Mouse (Mus musculus): ENCODE results near the gene Anks1. TPM values are rescaled to one million over a fixed set of nuclear protein-coding genes. Genes with fewer than 3 reads are reported as not detected.
"Not testable (repeated sequence)": the region's sequence is repeated elsewhere in the genome, so short reads cannot be mapped to it uniquely, and the experiment has no call there.

The Anks1 gene
- polyA plus RNA-seq, 1 experiment from 2014 or later = 67.3 TPM

DNA sequence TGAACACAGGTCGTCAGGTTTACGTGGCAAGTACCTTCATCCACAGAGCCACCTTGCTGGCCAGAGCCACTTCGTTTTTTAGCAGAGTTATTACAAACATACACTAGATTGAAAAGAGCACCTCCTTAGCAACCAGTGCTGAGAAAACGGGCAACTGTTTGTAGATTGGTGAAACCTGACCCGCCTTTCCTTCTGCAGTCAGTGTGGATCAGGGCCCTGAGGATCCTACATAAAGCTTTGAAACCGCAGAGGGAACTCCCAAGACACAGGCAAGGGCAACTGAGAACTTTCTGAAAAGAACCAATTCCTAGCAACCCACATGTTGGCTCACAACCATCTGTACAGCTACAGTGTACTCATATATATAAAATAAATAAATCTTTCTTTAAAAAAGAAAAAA is 44.0 kb downstream of the Anks1 start:
- no peak overlapping the region for H3K27ac ChIP-seq
- no peak overlapping the region for H3K4me3 ChIP-seq (replicated peaks)
- no peak for ATAC-seq

DNA sequence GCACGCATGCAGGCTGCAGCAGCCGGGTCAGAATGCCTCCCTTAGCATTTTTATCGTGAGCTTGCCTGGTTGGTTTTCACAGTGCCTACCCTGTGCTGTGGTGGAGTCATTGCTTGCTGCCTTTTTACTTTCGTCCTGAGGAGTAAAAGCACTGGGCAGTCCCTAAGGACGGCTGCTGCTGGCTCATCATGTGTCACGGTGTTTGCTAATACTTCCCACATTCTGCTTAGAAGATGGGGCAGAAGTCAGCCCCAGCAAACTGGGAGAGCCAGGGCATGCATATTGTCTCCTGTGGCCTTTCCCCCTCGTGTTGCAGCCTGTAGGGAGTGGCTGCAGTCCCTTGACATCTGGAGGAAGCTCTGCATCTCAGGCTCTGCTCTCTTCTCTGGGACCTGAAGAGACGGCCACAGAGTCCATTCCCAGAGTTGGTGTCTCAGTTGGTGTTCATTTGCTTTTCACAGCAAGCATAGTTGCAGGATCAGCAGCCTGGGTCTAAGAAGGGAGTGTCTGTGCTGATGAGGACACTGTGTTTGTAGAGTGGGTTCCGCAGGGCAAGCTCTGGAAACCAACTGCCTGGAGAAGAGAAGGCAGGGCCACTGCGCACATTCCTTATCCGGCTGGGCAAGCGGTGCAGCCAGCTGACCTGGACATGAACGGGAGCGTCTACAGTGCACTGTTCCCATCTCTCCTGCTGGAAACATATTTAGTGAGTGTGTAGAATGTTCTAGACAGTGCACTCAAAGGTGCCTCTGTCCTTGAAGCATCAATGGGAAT is 45.7 kb downstream of the Anks1 start:
- Histone ChIP-seq H3K9me3 (no peaks in the 10 kb centered on the region), H3K27ac (no peak overlapping the region), H3K27me3 (no peaks in the 10 kb centered on the region), H3K4me2 (replicated peaks) (no peak overlapping the region), H3K4me1 (replicated peaks) (peaks cover 6% of the 10 kb centered on the region; the same call in 1 of the 2 replicates), H3K4me3 (replicated peaks) (no peak overlapping the region), H3K9ac (replicated peaks) (no peak overlapping the region), H3K36me3 (no peaks in the 10 kb centered on the region)
- ATAC-seq = no peak
- 75% methylated on average over 14 of the region's 14 CpGs for WGBS

More for the DNA sequence above, 44.0 kb downstream of the Anks1 start:
- peaks cover 6% of the 10 kb centered on the region; the same call in 1 of the 2 replicates for H3K4me1 ChIP-seq (replicated peaks)
- no peak overlapping the region for H3K9ac ChIP-seq (replicated peaks)
- 78% methylated on average over 6 of the region's 6 CpGs for WGBS
- no peaks in the 10 kb centered on the region for H3K9me3 ChIP-seq
- H3K27me3 ChIP-seq = no peaks in the 10 kb centered on the region
- no peak overlapping the region for H3K4me2 ChIP-seq (replicated peaks)
- H3K36me3 ChIP-seq = no peaks in the 10 kb centered on the region

DNA sequence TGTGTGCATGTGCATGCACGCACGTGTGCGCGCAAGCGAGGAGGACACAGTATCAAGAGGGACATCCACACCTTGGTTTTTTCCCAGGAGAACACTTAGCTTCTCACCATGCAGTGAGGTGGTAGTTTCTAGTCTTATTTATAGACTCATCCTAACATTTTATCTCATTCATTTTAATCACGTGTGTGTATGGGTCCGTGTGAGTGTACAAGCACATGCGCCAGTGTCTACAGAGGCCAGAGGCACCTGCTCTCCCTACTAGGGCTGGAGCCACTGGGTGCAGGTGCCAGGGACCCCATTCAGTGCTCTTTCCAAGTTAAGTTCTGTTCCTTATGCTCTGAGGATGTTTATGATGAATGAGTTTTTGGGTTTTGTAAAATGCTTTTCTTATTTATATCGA is 48.5 kb downstream of the Anks1 start:
- Histone ChIP-seq H3K27ac (no peak overlapping the region), H3K9me3 (no peaks in the 10 kb centered on the region), H3K27me3 (no peaks in the 10 kb centered on the region), H3K4me3 (replicated peaks) (no peak overlapping the region), H3K4me2 (replicated peaks) (no peak overlapping the region), H3K9ac (replicated peaks) (no peak overlapping the region), H3K4me1 (replicated peaks) (peaks cover 6% of the 10 kb centered on the region; the same call in 1 of the 2 replicates), H3K36me3 (no peaks in the 10 kb centered on the region)
- ATAC-seq = no peak
- 96% methylated on average over 9 of the region's 9 CpGs for WGBS

- Histone ChIP-seq H3K36me3 (no peaks in the 10 kb centered on the region), H3K27ac (no peak overlapping the region), H3K4me3 (replicated peaks) (no peak overlapping the region), H3K9me3 (no peaks in the 10 kb centered on the region), H3K27me3 (no peaks in the 10 kb centered on the region), H3K9ac (replicated peaks) (no peak overlapping the region), H3K4me1 (replicated peaks) (peaks cover 6% of the 10 kb centered on the region; the same call in 1 of the 2 replicates), H3K4me2 (replicated peaks) (no peak overlapping the region)
- ATAC-seq = no peak
- WGBS = 78% methylated on average over 20 of the region's 21 CpGs
Observed at GRCm38 (mm10) chr17:27960128-27961111, 51.3 kb downstream of the Anks1 start.

- not testable (repeated sequence) for H3K4me3 ChIP-seq (replicated peaks); H3K4me1 ChIP-seq (replicated peaks); H3K9ac ChIP-seq (replicated peaks); H3K9me3 ChIP-seq; H3K36me3 ChIP-seq; H3K27ac ChIP-seq; ATAC-seq; H3K27me3 ChIP-seq; H3K4me2 ChIP-seq (replicated peaks)
- 88% methylated on average over 7 of the region's 7 CpGs for WGBS
Observed at GRCm38 (mm10) chr17:27963120-27963519, 54.0 kb downstream of the Anks1 start.

GRCm38 (mm10) chr17:27964607-27965006 is 55.5 kb downstream of the Anks1 start:
- Histone ChIP-seq H3K4me3 (replicated peaks) (no peak overlapping the region), H3K9me3 (no peaks in the 10 kb centered on the region), H3K4me2 (replicated peaks) (no peak overlapping the region), H3K4me1 (replicated peaks) (peaks cover 6% of the 10 kb centered on the region; the same call in 1 of the 2 replicates), H3K27me3 (no peaks in the 10 kb centered on the region), H3K36me3 (no peaks in the 10 kb centered on the region), H3K9ac (replicated peaks) (no peak overlapping the region), H3K27ac (no peak overlapping the region)
- 79% methylated on average over 4 of the region's 4 CpGs for WGBS
- no peak for ATAC-seq

DNA sequence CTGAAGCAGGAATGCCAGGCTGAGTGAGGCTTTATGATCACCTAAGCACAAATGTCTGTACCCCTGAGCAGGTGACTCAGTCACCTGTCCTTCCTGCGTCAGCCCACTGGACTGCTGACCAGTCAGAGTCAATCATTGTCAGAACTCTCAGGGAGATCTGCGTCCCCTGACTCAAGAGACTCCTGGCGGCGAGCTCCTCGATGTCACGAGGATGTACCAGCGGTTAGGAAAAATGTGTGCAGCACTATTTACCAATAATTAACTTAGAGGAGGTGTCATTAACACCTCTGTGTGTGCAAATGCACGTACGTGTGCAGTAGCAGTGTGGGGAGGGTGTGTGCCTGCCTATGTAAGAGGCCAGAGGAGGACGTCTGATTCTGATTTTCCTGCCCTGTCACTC is 56.2 kb downstream of the Anks1 start:
- Histone ChIP-seq H3K27ac (no peak overlapping the region), H3K36me3 (no peaks in the 10 kb centered on the region), H3K4me3 (replicated peaks) (no peak overlapping the region), H3K9me3 (no peaks in the 10 kb centered on the region), H3K4me1 (replicated peaks) (peaks cover 6% of the 10 kb centered on the region; the same call in 1 of the 2 replicates), H3K9ac (replicated peaks) (no peak overlapping the region), H3K27me3 (no peaks in the 10 kb centered on the region), H3K4me2 (replicated peaks) (no peak overlapping the region)
- ATAC-seq = no peak
- 85% methylated on average over 10 of the region's 10 CpGs for WGBS

GRCm38 (mm10) chr17:27966056-27966455 is 57.0 kb downstream of the Anks1 start:
- Histone ChIP-seq H3K4me2 (replicated peaks) (no peak overlapping the region), H3K9ac (replicated peaks) (no peak overlapping the region)

GRCm38 (mm10) chr17:27966508-27967021 is 57.5 kb downstream of the Anks1 start:
- H3K9me3 ChIP-seq = no peaks in the 10 kb centered on the region
- H3K4me3 ChIP-seq (replicated peaks) = no peak overlapping the region
- no peak for ATAC-seq
- no peaks in the 10 kb centered on the region for H3K36me3 ChIP-seq
- H3K9ac ChIP-seq (replicated peaks) = no peak overlapping the region
- H3K4me1 ChIP-seq (replicated peaks) = peaks cover 6% of the 10 kb centered on the region; the same call in 1 of the 2 replicates
- no peaks in the 10 kb centered on the region for H3K27me3 ChIP-seq
- H3K27ac ChIP-seq = no peak overlapping the region
- 87% methylated on average over 11 of the region's 11 CpGs for WGBS
- H3K4me2 ChIP-seq (replicated peaks) = no peak overlapping the region

More at GRCm38 (mm10) chr17:27966056-27966455, 57.0 kb downstream of the Anks1 start:
- Histone ChIP-seq H3K4me1 (replicated peaks) (peaks cover 6% of the 10 kb centered on the region; the same call in 1 of the 2 replicates), H3K9me3 (no peaks in the 10 kb centered on the region), H3K27me3 (no peaks in the 10 kb centered on the region), H3K27ac (no peak overlapping the region), H3K4me3 (replicated peaks) (no peak overlapping the region), H3K36me3 (no peaks in the 10 kb centered on the region)
- 81% methylated on average over 4 of the region's 4 CpGs for WGBS
- no peak for ATAC-seq

- Histone ChIP-seq H3K4me1 (replicated peaks) (peaks cover 6% of the 10 kb centered on the region; the same call in 1 of the 2 replicates), H3K27me3 (no peaks in the 10 kb centered on the region), H3K36me3 (no peaks in the 10 kb centered on the region), H3K4me3 (replicated peaks) (no peak overlapping the region), H3K9me3 (no peaks in the 10 kb centered on the region), H3K27ac (no peak overlapping the region), H3K9ac (replicated peaks) (no peak overlapping the region), H3K4me2 (replicated peaks) (no peak overlapping the region)
- no peak for ATAC-seq
- 96% methylated on average over 7 of the region's 7 CpGs for WGBS
Observed at GRCm38 (mm10) chr17:27967529-27967928, 58.4 kb downstream of the Anks1 start.

GRCm38 (mm10) chr17:27968033-27968750 is 59.1 kb downstream of the Anks1 start:
- Histone ChIP-seq H3K27ac (no peak overlapping the region), H3K36me3 (no peaks in the 10 kb centered on the region), H3K9me3 (no peaks in the 10 kb centered on the region), H3K4me1 (replicated peaks) (peaks cover 6% of the 10 kb centered on the region; the same call in 1 of the 2 replicates), H3K4me3 (replicated peaks) (no peak overlapping the region), H3K4me2 (replicated peaks) (no peak overlapping the region), H3K9ac (replicated peaks) (no peak overlapping the region), H3K27me3 (no peaks in the 10 kb centered on the region)
- ATAC-seq = no peak
- WGBS = 90% methylated on average over 9 of the region's 9 CpGs
